Mouse (Mus musculus) CD4-positive naive resting alpha-beta T cell, adult 57 days (primary cell): Measurements from ENCODE around the gene Prr18. TPM values are rescaled to one million over a fixed set of nuclear protein-coding genes. Genes with fewer than 3 reads are reported as not detected.

Experiments
- total RNA-seq: library from RNA; stranded (reverse); gene quantifications from one replicate; pipeline ENCODE4 v1.2.4, GENCODE M21; 2023

Prr18 gene
- total RNA-seq, result 0.50 TPM

DNA sequence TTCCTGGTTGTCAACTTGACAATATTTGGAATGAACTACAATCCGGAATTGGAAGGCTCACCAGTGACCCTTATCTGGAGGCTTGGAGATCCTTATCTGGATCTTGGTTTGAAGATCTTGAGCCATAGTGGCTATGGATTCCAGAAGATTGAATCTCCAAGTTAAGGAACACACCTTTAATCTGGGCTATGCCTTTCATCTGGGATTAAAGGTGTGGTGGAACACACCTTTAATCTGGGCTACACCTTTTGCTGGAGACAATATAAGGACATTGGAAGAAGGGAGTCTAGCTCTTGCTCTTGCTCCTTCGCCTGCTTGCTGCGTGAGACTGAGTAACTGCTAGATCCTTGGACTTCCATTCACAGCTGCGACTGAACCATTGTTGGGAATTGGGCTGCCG is at the start of gene Prr18:
TSS of gene Prr18 (plus strand) at position 301 of the 400 bp plus-strand sequence.

GRCm38 (mm10) chr17:8310838-8311614 is 26.2 kb upstream of the Prr18 start, which contains the start of gene Sft2d1:
Sft2d1 (plus strand) TSS chr17:8311102.

DNA sequence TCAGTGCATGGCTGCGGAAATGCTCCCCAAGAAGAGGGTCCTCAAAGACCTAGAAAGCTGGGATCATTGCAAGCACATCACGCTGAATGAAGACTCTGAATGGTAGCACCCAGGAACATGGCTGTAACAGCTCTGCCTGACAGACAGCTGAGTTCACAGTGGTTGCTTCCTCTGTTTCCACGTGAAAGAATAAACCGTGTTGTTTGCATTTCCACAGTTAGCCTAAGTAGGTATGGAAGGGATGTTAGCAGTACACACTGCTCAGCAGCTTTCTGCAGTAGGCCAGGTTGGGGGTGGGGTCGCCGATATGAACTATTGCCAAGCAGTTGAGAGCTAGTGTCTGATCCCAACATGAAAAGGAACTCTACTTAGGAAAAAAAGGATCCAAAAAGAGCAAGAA is 18.4 kb downstream of the Prr18 start, which contains the start of gene T2:
TSS of gene T2 (plus strand) at position 301 of the 400 bp plus-strand sequence.

Other genes with a start within 250 kb of the Prr18 start
- 1.8 TPM for gene Gm49673, start 189.7 kb upstream of the Prr18 start, total RNA-seq
- gene Rnaset2a, start 189.4 kb upstream of the Prr18 start, total RNA-seq, result 42.3 TPM
- gene Fgfr1op, start 172.0 kb upstream of the Prr18 start, total RNA-seq, result 23.6 TPM
- 1.9 TPM for gene Ccr6, start 101.4 kb upstream of the Prr18 start, total RNA-seq
- gene Mpc1, start 54.6 kb upstream of the Prr18 start, total RNA-seq, result 41.4 TPM
- 99.8 TPM for gene Sft2d1, start 26.4 kb upstream of the Prr18 start, total RNA-seq
- 0.35 TPM for gene T2, start 18.5 kb downstream of the Prr18 start, total RNA-seq
- gene T, start 97.0 kb downstream of the Prr18 start, total RNA-seq, result not detected
- not detected for gene Pde10a, start 187.9 kb downstream of the Prr18 start, total RNA-seq
- gene Gm17087, start 229.5 kb downstream of the Prr18 start, total RNA-seq, result not detected